Mouse (Mus musculus) heart, postnatal 10 days (tissue): ENCODE data around the gene 2200002D01Rik. TPM values are rescaled to one million over a fixed set of nuclear protein-coding genes. Genes with fewer than 3 reads are reported as not detected.
A peak's percentile ranks its signal among the peaks of the same experiment; 100 is the strongest.

Source experiments
- DNase-seq, 2 experiments: peaks; one replicate each; pipeline ENCODE4 v3.0.0; 2021
- intact Hi-C: fragments of 180-260 bp; cut with DNase I; formaldehyde crosslinking; loops from one replicate; pipeline ENCODE4 v1.15.1; 2025
- total RNA-seq, 2 experiments: library from RNA; stranded (reverse); gene quantifications; 2 replicates each; pipeline ENCODE4 v1.2.3; 2021

Gene 2200002D01Rik
- 1 to 10 TPM; 2.6 to 3.5 TPM for total RNA-seq

DNA sequence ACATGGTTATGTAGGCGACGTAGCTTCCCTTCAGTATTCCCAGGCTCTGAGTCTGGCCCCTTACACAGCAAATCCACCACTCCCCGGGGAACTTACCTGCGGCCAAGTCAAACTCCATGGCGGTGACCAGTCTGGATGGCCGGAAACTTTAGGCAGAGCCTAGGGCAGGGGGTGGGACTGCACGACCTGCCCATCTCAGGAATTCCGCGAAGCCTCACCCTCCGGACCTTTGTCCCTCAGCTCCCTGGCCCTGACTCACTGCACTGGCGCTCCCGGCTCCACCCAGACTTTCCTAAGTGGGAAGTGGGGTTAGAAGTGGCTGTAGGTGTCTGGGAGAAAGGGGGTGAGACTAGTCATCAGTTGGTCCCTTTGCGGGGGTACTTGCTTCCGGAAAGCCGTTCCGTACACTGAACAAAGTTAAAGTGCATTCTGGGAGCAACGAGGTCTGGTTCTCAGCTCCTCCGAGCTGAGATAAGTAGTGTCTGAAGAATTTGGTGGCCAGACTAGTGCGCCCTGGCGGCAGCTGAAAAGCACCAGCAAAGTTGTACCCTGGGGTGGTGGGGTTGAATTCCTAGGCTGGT is at the start of gene 2200002D01Rik:
Gene 2200002D01Rik, minus strand, starts transcription at position 206 of the 581 bp plus-strand sequence.
- DNase-seq: peak; percentile 56
- intact Hi-C loops: loop anchor here (5.0 kb wide), 3 partner anchors 34 to 274 kb away; partner anchors contain the start of gene Spint2

DNA sequence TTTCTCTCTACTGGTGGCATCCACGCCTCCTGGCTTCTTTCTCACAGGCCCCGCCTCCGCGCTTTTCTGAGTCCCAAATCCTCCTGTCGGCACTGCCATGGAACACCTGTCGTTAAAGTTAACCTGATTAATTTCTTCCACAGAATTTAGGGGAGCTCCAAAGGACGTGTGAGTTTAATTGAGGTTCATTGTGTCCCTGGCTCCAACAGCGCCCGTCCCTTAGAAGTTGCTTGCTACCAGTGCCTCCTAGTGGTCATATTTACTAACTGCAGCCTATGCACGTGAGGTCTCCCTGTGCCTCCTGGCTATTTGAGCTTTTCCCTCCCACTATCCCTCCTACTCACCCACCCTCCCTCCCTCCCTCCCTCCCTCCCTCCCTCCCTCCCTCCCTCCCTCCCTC is 48.7 kb upstream of the 2200002D01Rik start:
- intact Hi-C loops: loop anchor here (2.0 to 10.0 kb wide), 3 partner anchors 50 to 312 kb away; partner anchors contain the start of genes Eif3k, Map4k1 and Psmd8
- peak; percentile 77 to 87 for DNase-seq

DNA sequence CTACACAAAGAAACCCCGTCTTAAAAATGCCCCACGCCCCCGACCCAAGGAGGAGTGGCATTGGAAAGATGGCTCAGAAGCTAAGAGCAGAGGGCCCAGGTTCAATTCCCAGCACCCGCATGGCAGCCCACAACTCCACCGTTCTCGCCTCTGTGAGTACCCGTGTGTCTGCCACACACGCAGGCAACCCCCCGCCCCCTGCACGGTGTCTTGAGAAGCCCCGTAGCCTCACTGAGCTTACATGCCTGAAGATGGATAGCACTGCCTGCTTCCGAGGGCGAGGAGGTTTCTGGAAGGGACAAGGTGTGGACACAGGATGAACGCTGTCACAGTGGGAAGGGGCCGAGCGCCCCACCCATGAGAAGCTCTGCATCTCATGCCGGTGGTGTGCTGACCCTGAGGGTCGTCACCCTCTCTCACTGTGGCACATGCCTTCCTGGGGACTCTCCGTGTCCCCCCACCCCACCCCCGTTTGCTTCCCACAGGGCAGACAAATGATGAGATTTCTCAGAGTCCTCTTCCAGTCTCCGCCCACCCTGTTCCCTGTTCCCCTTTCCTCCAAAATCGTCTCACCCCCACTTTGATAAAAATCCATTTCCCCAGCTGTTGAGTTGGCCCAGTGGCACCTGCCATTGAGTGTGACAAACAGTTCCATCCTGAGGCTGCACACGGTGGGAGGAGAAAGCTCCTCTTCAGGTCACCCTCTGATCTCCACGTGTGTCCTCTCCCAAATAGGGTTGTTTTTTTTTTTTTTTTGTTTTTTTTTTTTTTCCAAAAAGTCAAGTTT is 47.8 kb upstream of the 2200002D01Rik start:
- DNase-seq: no peak
- intact Hi-C loops: loop anchor here (2.0 to 10.0 kb wide), 3 partner anchors 49 to 311 kb away; partner anchors contain the start of genes Eif3k, Map4k1 and Psmd8

DNA sequence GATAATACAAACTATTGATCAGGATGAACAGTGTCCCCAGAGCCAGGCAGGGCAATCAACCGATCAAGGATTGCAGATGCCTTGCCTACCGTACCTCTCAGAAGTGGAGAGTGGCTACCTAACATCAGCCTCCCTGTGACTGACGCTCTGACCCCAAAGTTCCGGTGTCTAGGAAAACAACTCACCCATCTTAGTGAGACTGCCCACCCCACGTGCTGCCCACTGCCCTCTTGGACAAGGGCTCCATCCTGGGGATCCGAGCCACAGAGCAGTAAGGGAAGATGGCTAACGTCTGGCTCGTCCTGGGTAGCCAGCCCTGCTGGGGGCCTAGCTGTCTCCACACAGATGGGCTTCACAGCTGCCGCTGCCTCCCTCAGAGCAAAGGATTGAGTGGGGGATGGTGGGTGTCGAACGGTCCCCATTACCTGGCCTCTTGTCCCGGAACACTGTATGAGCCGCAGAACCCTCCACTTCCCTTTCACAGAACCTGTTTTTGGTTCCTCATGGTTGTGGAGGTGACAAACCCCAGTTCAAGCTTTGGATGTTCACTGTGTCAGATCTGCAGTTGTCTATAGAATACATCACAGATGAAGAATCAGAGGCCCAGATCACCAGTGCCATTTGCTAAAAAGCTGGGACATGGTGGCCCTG is 46.0 kb upstream of the 2200002D01Rik start:
- no peak for DNase-seq
- intact Hi-C loops: loop anchor here (10.0 kb wide), 1 partner anchor 309 kb away; the partner anchor contains the start of genes Eif3k and Map4k1

DNA sequence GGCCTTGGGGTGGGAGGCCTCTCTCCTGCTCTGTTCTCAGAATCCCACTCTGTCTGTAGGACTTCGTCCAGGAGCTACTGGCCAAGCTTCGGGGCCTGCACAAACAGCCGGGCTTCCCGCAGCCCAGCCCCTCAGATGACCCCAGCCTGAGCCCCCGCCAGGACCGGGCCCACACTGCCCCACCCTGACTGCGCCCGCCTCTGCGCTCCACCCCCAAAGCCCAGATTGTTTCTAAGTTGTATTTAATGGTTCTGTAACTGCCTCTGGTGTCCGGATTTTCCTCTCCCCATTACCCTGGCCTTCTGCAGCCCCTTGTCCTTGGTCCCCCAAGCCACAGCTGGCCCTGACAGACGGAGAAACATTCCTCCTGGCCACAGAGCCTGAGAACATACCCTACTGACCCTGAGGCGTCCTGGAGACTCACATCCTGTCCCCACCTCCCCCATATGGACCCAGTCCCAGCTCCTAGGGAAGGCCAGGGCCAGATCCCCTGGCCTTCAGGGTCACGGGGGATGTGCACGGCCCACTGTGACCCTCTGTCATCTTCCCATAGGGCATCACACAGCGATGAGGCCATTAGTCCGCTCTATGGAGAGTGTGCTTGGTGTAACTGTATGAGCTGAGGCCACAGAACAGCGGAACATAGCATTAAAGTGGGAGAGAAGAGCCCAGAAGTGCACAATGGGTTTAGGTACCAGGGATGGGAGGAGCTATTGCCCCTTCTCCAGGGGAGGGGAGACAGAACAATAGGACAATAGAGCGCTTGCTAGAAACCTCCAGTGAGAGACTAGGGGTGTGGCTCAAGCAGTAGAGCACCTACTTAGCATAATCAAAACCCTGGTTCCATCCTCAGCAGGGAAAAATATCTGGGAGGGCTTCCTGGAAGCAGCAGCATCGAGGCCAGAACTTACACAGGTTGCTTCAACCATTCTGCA is 45.1 kb upstream of the 2200002D01Rik start:
- peak; percentile 73 to 76 for DNase-seq
- intact Hi-C loops: loop anchor here (10.0 kb wide), 1 partner anchor 309 kb away; the partner anchor contains the start of genes Eif3k and Map4k1

DNA sequence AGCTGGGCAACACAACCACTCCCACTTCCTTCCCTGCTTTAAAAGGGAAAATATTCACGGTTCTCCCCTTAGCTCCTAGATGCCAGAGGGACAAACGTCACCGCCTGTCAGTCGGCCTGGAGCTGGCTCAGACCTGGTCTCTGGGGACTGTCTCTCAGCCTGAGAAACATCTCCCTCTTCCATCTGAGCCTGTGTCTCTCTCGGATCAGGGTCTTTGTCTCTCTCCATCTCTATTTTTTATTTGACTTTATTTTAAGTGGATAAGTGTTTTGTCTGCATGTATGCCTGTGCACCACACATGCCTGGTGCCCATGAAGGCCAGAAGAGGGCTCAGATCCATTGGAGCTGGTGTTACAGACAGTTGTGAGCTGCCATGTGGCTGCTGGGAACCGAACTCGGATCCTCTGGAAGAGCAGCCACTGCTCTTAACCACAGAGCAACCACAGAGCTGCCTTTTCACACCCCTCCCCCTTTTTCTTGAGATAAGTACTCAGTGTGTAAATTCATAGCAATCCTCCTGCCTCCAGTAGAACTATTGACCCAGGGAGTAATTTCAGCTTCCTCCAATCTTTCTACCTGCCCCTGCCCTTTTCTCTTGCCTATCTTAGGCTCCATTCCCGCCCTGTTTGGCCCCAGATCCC is 44.3 kb upstream of the 2200002D01Rik start:
- DNase-seq: peak; percentile 74 to 77
- intact Hi-C loops: loop anchor here (10.0 kb wide), 1 partner anchor 308 kb away; the partner anchor contains the start of genes Eif3k and Map4k1

DNA sequence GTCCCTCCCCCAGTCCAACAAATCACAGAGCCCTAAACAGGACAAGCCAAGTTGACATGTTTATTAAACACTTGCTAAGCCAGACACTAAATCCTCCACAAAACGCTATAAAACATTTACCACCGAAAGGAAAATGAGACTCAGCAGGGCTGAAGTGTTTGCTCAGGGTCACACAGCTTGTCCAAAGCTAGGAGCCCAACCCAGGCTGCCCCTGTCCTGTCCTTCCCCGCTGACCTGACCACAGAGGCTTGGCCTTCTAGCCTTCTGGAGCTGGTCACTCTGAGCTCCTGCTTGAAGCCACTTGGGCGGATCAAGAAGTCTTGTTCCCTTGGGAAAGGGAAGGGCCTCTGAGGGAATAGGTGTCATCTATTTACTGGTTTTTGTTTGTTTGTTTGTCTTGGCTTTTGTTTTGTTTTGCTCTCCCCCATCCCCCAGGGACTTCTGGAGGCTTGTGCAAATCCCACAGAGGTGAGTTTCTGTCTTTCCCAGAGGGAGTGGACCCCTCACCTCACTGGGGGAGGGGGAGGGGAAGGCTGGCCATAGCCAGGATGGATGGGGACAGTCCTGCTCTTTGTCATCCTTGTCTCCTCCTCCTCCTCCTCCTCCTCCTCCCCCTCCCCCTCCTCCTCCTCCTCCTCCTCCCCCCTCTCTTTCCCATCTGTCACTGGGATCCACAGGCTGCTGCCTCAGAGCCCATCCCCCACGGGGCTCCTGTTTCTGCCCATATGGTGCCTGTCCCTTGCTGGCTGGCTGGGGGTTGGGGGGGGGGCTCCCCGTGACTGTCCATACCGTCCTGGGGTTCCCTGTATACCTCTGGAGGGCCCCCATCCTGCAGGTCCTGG is 43.6 kb upstream of the 2200002D01Rik start:
- no peak for DNase-seq
- intact Hi-C loops: loop anchor here (10.0 kb wide), 1 partner anchor 307 kb away; the partner anchor contains the start of genes Eif3k and Map4k1

DNA sequence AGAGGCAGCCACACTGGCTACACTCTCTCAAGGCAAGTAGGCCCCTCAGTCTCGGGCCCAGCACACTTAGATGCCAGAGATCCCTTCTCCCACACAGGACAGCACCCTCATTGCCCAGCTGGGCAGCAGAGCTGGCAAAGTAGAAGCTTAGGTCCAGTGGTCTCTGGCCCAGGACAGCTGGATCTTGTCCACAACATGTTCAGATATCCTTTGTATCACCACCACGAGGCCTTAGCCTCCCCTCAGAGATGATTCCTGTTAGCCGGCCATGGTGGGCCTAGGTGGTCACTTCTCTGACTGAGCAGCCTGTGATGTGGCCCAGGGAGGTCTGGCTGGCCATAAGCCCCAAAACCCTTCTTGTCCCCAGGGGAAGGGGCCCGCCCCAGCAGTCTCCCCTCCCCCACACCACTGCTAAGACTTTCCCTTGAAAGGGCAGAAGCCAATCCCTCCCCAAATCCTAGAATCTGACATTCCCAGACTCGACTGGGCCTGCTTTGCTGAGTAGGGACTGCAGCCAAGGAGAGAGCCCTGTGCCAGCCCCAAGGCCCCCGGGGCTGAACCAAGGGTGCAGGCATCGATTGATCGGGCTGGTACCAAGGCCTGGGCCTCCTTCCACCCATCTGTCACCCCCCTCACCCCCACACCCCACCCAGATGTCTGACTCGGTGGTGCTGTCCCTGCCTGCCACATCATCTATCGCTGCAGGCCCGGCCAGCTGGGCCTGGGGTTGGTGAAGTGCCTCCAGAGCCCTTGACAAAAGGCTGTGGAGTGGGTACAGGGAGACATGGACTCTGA is 42.6 kb upstream of the 2200002D01Rik start:
- intact Hi-C loops: loop anchor here (10.0 kb wide), 1 partner anchor 306 kb away; the partner anchor contains the start of genes Eif3k and Map4k1
- no peak for DNase-seq

DNA sequence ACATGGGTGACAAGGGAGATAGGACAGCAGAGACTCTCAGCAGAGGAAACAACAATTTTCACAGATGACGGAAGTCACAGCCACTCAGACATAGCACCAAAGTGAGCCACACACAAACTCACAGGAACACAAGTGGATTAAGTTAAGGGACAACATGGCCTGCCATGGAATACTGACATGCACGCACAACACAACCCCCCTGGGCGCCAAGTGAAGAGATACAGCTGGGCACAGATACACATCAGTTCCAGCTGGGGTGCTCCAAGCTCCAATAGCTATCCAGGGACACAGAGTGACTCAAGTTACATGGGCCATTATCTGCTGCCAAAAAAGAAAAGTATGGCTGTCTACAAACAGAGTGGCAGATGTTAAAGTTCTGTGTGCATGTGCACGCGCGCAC is 41.6 kb upstream of the 2200002D01Rik start:
- DNase-seq: peak in 1 of 2 experiments; percentile 50
- intact Hi-C loops: loop anchor here (10.0 kb wide), 1 partner anchor 305 kb away; the partner anchor contains the start of genes Eif3k and Map4k1

DNA sequence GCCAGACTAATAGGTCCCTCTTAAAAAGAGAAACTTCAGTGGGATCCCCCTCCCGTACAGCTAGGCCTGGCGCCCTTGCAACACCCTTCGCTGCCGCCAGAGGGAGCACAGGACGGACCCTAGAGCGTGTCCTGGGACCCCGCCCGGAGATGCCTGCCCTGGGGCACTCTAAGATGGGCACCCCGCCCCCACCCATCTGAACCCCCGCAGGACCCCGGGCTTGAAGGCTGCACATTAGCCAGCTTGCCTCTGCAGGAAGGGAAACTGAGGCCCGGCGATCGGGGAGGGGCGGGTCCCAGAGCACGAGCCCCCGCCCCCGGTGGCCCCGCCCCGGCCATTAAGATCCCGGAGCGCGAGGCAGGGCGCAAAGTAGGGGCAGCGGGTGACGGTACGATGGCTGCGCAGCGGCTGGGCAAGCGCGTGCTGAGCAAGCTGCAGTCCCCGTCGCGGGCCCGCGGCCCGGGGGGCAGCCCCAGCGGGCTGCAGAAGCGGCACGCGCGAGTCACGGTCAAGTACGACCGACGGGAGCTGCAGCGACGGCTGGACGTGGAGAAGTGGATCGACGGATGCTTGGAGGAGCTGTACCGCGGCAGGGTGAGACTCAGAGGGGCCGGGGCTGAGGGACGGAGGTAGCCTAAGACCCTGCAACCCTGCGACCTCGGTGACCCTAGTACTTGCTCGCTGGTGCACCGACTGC is 40.8 kb upstream of the 2200002D01Rik start, which contains the start of gene Ppp1r14a:
Gene Ppp1r14a, plus strand, starts transcription at position 367 of the 697 bp plus-strand sequence.
- intact Hi-C loops: no loop called here
- DNase-seq: peak; percentile 85 to 92

DNA sequence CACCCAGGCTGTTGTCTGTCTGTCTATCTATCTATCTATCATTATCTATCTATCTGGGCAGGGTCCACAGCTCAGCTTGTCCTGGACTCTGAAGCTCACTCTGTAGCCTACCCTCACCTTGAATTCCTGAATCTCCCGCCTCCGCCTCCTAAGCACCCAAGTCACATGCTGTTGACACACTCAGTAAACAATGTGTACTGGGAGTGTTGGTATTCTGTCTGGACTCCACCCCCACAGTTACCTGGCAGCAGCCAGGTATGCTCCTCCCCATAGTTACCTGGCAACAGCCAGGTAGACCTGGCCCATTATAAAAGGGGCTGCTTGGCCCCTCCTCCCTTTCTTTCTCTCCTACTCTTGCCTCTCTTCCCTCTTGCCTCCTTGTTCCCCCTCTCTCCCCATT is 39.8 kb upstream of the 2200002D01Rik start:
- DNase-seq: no peak
- intact Hi-C loops: no loop called here

DNA sequence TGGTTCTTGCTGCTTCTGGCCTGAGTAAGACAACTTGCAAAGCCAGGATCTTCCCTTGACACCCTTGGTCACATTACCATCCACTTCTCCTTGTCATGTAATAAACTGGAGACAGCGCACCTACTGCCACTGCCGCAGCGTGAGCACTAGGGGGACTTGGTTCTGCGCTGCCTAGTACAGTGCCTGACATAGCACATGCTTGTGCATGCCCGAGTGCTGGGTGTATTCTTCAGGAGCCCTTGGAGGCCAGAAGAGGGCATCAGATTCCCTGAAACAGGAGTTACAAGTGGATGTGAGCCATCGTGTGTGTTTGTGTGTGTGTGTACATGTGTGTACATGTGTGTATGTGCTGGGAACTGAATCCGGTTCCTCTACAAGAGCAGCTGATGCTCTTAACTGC is 39.2 kb upstream of the 2200002D01Rik start:
- no peak for DNase-seq
- intact Hi-C loops: no loop called here

DNA sequence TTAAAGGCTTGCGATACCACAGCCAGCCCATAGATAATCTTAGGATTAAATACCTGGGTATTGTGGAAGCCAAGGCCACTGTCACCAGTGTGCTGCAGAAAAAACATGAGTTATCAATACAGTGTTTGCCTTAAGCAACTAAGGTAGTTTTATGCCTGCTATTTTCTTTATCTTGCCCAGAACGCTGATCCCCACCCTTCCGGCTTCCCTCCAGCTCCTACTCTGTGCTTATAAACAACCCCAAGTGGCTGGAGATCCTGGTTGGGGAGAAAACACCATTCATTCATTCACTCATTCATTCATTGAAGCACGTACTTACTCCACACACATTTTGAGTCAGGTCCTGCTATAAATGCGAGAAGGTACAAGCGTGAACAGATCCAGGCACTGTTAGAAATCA is 36.3 kb upstream of the 2200002D01Rik start:
- no peak for DNase-seq
- intact Hi-C loops: loop anchor here (5.0 kb wide), 1 partner anchor 37 kb away; the partner anchor contains the start of gene 2200002D01Rik

DNA sequence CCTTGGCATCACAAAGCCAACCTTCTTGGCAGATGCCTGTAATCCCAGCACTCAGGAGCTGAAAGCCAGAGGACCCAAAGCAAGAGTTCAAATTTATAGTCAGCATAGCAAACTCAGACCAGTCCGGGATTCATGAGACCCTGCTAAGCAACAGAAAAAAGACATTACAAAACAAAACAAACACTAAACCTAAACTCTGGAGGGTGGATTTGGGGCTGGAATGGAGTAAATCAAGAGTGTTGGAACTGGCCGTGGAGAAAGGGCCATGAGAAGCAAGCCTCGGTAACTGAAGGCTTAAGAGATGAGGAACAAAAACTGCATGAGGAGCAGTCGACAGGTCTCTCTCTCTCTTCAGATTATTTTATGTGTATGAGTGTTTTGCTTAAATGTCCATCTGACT is 35.6 kb upstream of the 2200002D01Rik start:
- DNase-seq: no peak
- intact Hi-C loops: loop anchor here (5.0 kb wide), 1 partner anchor 37 kb away; the partner anchor contains the start of gene 2200002D01Rik

DNA sequence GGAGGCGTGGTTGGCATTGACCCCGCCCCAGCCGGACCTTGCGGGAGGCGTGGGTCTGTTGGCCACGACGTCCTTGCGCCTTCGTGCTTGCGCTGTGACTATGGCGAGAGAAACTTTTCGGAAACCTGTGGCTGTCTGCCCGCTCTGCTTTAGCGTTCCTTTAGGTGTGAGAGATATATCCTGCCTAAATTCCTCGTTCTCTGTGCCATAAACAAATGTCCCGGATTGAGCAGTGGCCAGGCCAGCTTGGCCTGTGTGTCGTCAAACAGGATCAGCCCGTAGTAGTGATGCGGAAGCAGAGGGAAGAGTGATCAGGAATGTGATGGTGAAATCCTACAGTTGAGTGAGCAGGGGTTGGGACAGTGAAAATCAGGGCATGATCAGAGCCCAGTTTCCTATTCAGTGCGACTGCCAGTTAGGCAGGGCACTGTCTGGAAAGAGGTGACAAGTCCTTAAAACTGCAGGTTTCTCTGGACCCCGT is 33.8 kb upstream of the 2200002D01Rik start:
- intact Hi-C loops: loop anchor here (5.0 kb wide), 1 partner anchor 35 kb away; the partner anchor contains the start of gene 2200002D01Rik
- DNase-seq: no peak
